Mouse (Mus musculus) hindbrain, postnatal 0 days (tissue): ENCODE measurements around the gene Slc16a5. TPM values are rescaled to one million over a fixed set of nuclear protein-coding genes. Genes with fewer than 3 reads are reported as not detected.
"Not testable (repeated sequence)": the region's sequence is repeated elsewhere in the genome, so short reads cannot be mapped to it uniquely, and the experiment has no call there.

Experiments
- ATAC-seq: fragments of 200-750 bp; cut with Nextera tagmentation; 2 replicates; pipeline ENCODE4 v1.8.0; 2017; ENCODE audit warnings: mild to moderate bottlenecking, moderate TSS enrichment, moderate library complexity
- DNase-seq: peaks from one replicate; pipeline ENCODE4 v3.0.0-alpha.2; 2015; ENCODE audit warnings: low spot score
- H3K27ac ChIP-seq: fragments of 300-500 bp; sonication (generic); 2 replicates; pipeline ENCODE4 v1.5.1; 2014; ENCODE audit warnings: mild to moderate bottlenecking
- H3K27me3 ChIP-seq: fragments of 300-500 bp; sonication (generic); 2 replicates; pipeline ENCODE4 v1.6.1; 2014; ENCODE audit warnings: low read length, mixed read lengths; ENCODE audit not compliant: insufficient read depth
- H3K36me3 ChIP-seq: fragments of 300-500 bp; sonication (generic); 2 replicates; pipeline ENCODE4 v1.6.1; 2014; ENCODE audit warnings: low read length, mixed read lengths; ENCODE audit not compliant: insufficient read depth
- H3K4me1 ChIP-seq: fragments of 300-500 bp; sonication (generic); 2 replicates; pipeline ENCODE4 v1.6.1; 2014; ENCODE audit warnings: antibody characterized with exemption, low read length, mixed read lengths; ENCODE audit not compliant: insufficient read depth
- H3K4me2 ChIP-seq: fragments of 300-500 bp; sonication (generic); 2 replicates; pipeline ENCODE4 v1.6.1; 2014; ENCODE audit warnings: low read depth, mild to moderate bottlenecking, low read length, moderate library complexity, mixed read lengths
- H3K4me3 ChIP-seq: fragments of 300-500 bp; sonication (generic); 2 replicates; pipeline ENCODE4 v1.5.1; 2014; ENCODE audit warnings: low read length
- H3K9ac ChIP-seq: fragments of 300-500 bp; sonication (generic); replicated peaks from 2 replicates; pipeline ENCODE4 v1.6.1; 2014; ENCODE audit warnings: mild to moderate bottlenecking, low read length, moderate library complexity, mixed read lengths
- H3K9me3 ChIP-seq: fragments of 300-500 bp; sonication (generic); 2 replicates; pipeline ENCODE4 v1.6.1; 2016; ENCODE audit warnings: low read length, mixed read lengths
- CTCF ChIP-seq: IDR thresholded peaks from 2 replicates; pipeline ENCODE4 v1.5.1; 2016; ENCODE audit warnings: antibody characterized with exemption, control low read depth, low read depth
- WGBS: fragments of 180-500 bp; shearing (Covaris S2); extraction: QIAGEN DNeasy Blood & Tissue Kit; methylation state at CpG from one replicate; pipeline ENCODE4 v1.1.7; 2014; 5-methylcytosine and 5-hydroxymethylcytosine counted together
- polyA plus RNA-seq: library from polyadenylated mRNA; unstranded; fragments of >200 nt; fragmentation: Nextera tagmentation; extraction: Ambion mirVana; gene quantifications from 2 replicates; pipeline ENCODE4 v1.2.1, GENCODE M21; 2015
- total RNA-seq: library from RNA; depleted of rRNA; stranded (reverse); fragments of >200 nt; gene quantifications from 2 replicates; pipeline ENCODE4 v1.2.3, GENCODE M21; 2014

Slc16a5 gene
- total and polyA plus RNA-seq, 2 experiments from 2014 or later = 0.10 to 0.30 TPM

DNA sequence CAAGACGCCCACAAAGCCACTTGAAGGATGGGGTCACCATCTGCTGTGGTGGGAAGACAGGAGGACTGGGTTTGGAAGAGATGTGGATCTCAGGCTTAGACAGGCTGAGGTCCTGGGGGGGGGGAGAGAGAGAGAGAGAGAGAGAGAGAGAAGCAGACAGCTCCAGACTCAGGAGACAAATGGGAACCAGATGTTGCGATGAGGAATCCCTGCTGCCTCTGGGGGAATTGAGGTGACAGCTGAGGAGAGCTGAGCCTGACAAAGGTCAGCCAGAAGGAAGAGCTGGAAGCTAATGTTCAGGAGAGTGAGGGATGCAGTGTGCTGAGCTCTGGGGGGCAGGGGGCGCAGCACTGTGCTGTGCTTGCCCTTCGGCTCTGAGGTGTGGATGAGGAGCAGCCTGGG is 4.9 kb downstream of the Slc16a5 start:
- H3K36me3 ChIP-seq = no peaks in the 10 kb centered on the region
- TF ChIP-seq CTCF = no peak
- H3K9me3 ChIP-seq = no peaks in the 10 kb centered on the region
- no peak overlapping the region for H3K4me3 ChIP-seq
- H3K9ac ChIP-seq = no peak overlapping the region
- ATAC-seq (no peak), DNase-seq (no peak)
- WGBS = 40% methylated on average over 4 of the region's 4 CpGs
- H3K4me1 ChIP-seq = no peaks in the 10 kb centered on the region
- no peak overlapping the region for H3K27ac ChIP-seq
- H3K27me3 ChIP-seq = no peaks in the 10 kb centered on the region
- no peak overlapping the region for H3K4me2 ChIP-seq

GRCm38 (mm10) chr11:115472183-115472582 is 9.9 kb downstream of the Slc16a5 start:
- H3K36me3 ChIP-seq = no peaks in the 10 kb centered on the region
- no peak overlapping the region for H3K27ac ChIP-seq
- peaks cover 4% of the 10 kb centered on the region for H3K4me1 ChIP-seq
- H3K4me2 ChIP-seq = no peak overlapping the region
- H3K4me3 ChIP-seq = no peak overlapping the region
- WGBS = 78% methylated on average over 7 of the region's 7 CpGs
- H3K27me3 ChIP-seq = no peaks in the 10 kb centered on the region
- no peak for DNase-seq
- no peak for ATAC-seq
- H3K9me3 ChIP-seq = no peaks in the 10 kb centered on the region
- TF ChIP-seq CTCF = no peak
- H3K9ac ChIP-seq = no peak overlapping the region

DNA sequence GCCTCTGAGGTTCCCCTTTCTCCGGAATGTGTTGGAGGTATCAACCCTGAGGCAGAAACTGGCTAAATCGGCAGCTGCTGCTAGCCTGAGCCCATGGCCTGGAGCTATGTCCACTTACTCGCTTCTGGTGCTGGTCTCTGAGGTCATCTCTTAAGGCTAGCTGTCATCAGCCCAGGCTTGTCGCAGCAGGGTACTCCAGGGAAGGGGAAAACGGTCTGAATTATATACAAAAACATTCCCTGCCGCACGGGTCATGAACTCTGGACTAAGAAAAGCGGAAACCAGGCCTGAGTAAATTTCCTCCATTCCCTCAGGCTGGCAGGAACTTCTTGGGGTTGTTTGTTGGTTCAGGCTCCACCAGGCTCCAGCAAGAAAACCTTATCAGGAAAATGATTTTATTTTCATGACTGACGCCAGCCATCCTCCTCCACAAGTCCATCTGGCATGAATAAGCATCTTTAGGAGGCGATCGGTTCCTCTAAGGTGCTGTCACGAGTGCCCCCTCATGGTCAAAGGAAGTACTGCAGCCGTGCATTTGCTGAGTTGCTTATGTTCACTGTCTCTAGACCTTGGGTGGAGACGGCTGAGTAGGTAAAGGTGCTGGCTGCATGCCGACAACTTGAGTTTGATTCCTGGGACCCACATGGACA is 11.5 kb downstream of the Slc16a5 start:
- no peaks in the 10 kb centered on the region for H3K27me3 ChIP-seq
- H3K9me3 ChIP-seq = no peaks in the 10 kb centered on the region
- ATAC-seq (peak; percentile 30; the same call in 1 of the 2 replicates), DNase-seq (peak; percentile 95)
- H3K9ac ChIP-seq = no peak overlapping the region
- peak overlapping the region; percentile 6 for H3K4me2 ChIP-seq
- no peaks in the 10 kb centered on the region for H3K36me3 ChIP-seq
- TF ChIP-seq CTCF = peak; percentile 99
- peak overlapping the region; percentile 41; the same call in 1 of the 2 replicates for H3K27ac ChIP-seq
- H3K4me1 ChIP-seq = peaks cover 4% of the 10 kb centered on the region
- H3K4me3 ChIP-seq = no peak overlapping the region
- whole genome bisulfite sequencing = 21% methylated on average over 15 of the region's 15 CpGs

DNA sequence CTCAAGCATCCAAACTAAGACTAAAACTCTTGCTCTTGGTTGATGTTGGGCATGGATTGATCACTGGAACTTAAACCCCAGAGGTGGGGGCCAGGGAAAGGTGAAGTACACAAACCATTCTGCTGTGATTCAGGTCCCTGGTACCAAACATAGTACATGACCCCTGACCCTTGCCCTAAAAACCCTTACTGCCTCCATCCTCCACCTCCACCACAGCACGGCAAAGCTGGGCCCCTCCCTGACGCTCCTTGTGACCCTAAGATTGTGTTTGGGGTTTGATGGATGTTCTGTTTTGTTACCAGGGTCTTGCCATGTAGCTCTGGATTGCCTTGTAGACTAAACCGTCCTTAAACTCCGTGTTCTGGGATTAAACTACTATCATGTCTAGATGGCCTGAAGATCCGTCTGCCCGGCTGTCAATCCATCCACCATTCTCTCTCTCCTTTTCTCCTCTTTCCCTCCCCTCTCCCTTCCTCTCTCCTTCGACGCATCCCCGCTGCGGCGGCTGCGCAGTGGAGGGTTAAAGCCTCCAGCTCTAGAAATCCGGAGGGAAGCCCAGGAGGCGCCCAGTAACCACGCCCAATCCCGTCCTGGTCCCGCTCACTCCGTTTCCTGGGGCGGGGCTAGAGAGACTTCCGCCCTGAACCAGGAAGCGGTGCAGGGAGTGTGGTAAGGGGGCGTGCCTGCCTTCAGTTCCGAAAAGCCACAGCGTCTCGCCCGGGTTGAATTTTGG is 12.9 kb downstream of the Slc16a5 start, which contains the start of gene Armc7:
TSS of gene Armc7 (plus strand) at position 643 of the 733 bp plus-strand sequence.
- no peaks in the 10 kb centered on the region for H3K9me3 ChIP-seq
- H3K4me1 ChIP-seq = peaks cover 4% of the 10 kb centered on the region
- H3K4me2 ChIP-seq = peak within 1 kb of the TSS; percentile 64
- TF ChIP-seq CTCF = 0 out of 2 replicates have a peak, but pooled peaks have one; percentile 3
- no peaks in the 10 kb centered on the region for H3K36me3 ChIP-seq
- H3K4me3 ChIP-seq = peak within 1 kb of the TSS; percentile 84
- H3K9ac ChIP-seq = peak within 1 kb of the TSS; percentile 54
- peak; percentile 97 for DNase-seq
- peak; percentile 98 for ATAC-seq
- WGBS = under 1% methylated on average over 26 of the region's 26 CpGs
- H3K27ac ChIP-seq = peak within 1 kb of the TSS; percentile 78
- H3K27me3 ChIP-seq = no peaks in the 10 kb centered on the region

- WGBS = 5% methylated on average over 28 of the region's 28 CpGs
- no peaks in the 10 kb centered on the region for H3K9me3 ChIP-seq
- peak; percentile 36 for ATAC-seq
Observed at GRCm38 (mm10) chr11:115475758-115476237, 13.5 kb downstream of the Slc16a5 start.

GRCm38 (mm10) chr11:115476630-115477029 is 14.4 kb downstream of the Slc16a5 start:
- Histone ChIP-seq H3K4me2 (peak overlapping the region; percentile 64), H3K4me3 (peak overlapping the region; percentile 84; the same call in 1 of the 2 replicates), H3K9ac (peak overlapping the region; percentile 54; the same call in 1 of the 2 replicates)
- not testable (repeated sequence) for H3K9me3 ChIP-seq, H3K4me1 ChIP-seq, H3K27ac ChIP-seq, ATAC-seq, DNase-seq, H3K27me3 ChIP-seq, H3K36me3 ChIP-seq
- 87% methylated on average over 4 of the region's 4 CpGs for WGBS

More at GRCm38 (mm10) chr11:115475758-115476237, 13.5 kb downstream of the Slc16a5 start:
- H3K36me3 ChIP-seq = no peaks in the 10 kb centered on the region
- peak overlapping the region; percentile 84 for H3K4me3 ChIP-seq
- peaks cover 4% of the 10 kb centered on the region for H3K4me1 ChIP-seq
- TF ChIP-seq CTCF = no peak
- DNase-seq = no peak
- H3K27ac ChIP-seq = peak overlapping the region; percentile 78
- peak overlapping the region; percentile 54 for H3K9ac ChIP-seq
- peak overlapping the region; percentile 64 for H3K4me2 ChIP-seq
- no peaks in the 10 kb centered on the region for H3K27me3 ChIP-seq

- not testable (repeated sequence) for DNase-seq, H3K9ac ChIP-seq, H3K36me3 ChIP-seq, H3K9me3 ChIP-seq, H3K27me3 ChIP-seq, H3K4me3 ChIP-seq, H3K4me1 ChIP-seq, ATAC-seq, H3K27ac ChIP-seq
- peak overlapping the region; percentile 64 for H3K4me2 ChIP-seq
- 87% methylated on average over 7 of the region's 7 CpGs for WGBS
Observed at GRCm38 (mm10) chr11:115477388-115477787, 15.1 kb downstream of the Slc16a5 start.
